Mouse (Mus musculus): ENCODE data around the gene Clybl.

Clybl gene

GRCm38 (mm10) chr14:122181078-122181814 is at the start of gene Clybl:
Clybl (plus strand) TSS chr14:122181704.
- DNase-seq (ENCODE audit: low read depth, low spot score) = peak; percentile 81

GRCm38 (mm10) chr14:122136368-122136928 is 45.1 kb upstream of the Clybl start:
- DNase-seq (ENCODE audit: low read depth, low spot score) = no peak

GRCm38 (mm10) chr14:122137234-122137633 is 44.3 kb upstream of the Clybl start:
- DNase-seq (ENCODE audit: low read depth, low spot score) = no peak

- DNase-seq (ENCODE audit: low read depth, low spot score) = no peak
Observed at GRCm38 (mm10) chr14:122140126-122140525, 41.4 kb upstream of the Clybl start.

- no peak for DNase-seq (ENCODE audit: low read depth, low spot score)
Observed at GRCm38 (mm10) chr14:122143585-122144269, 37.8 kb upstream of the Clybl start.

- DNase-seq (ENCODE audit: low read depth, low spot score) = no peak
Observed at GRCm38 (mm10) chr14:122145374-122145773, 36.1 kb upstream of the Clybl start.

GRCm38 (mm10) chr14:122150616-122151015 is 30.9 kb upstream of the Clybl start:
- DNase-seq (ENCODE audit: low read depth, low spot score) = no peak

- no peak for DNase-seq (ENCODE audit: low read depth, low spot score)
Observed at GRCm38 (mm10) chr14:122157738-122158137, 23.8 kb upstream of the Clybl start.

- DNase-seq (ENCODE audit: low read depth, low spot score) = no peak
Observed at GRCm38 (mm10) chr14:122160916-122161315, 20.6 kb upstream of the Clybl start.

GRCm38 (mm10) chr14:122168912-122169311 is 12.6 kb upstream of the Clybl start:
- no peak for DNase-seq (ENCODE audit: low read depth, low spot score)

GRCm38 (mm10) chr14:122170202-122170781 is 11.2 kb upstream of the Clybl start:
- DNase-seq (ENCODE audit: low read depth, low spot score) = no peak

GRCm38 (mm10) chr14:122171031-122171430 is 10.5 kb upstream of the Clybl start:
- DNase-seq (ENCODE audit: low read depth, low spot score) = no peak

GRCm38 (mm10) chr14:122176263-122176798 is 5.2 kb upstream of the Clybl start:
- DNase-seq (ENCODE audit: low read depth, low spot score) = no peak

- DNase-seq (ENCODE audit: low read depth, low spot score) = no peak
Observed at GRCm38 (mm10) chr14:122179262-122179661, 2.2 kb upstream of the Clybl start.

GRCm38 (mm10) chr14:122181815-122182157 is 282 bp downstream of the Clybl start:
- DNase-seq (ENCODE audit: low read depth, low spot score) = no peak

GRCm38 (mm10) chr14:122182220-122182619 is 716 bp downstream of the Clybl start:
- DNase-seq (ENCODE audit: low read depth, low spot score) = no peak

- DNase-seq (ENCODE audit: low read depth, low spot score) = peak; percentile 64
Observed at GRCm38 (mm10) chr14:122183974-122184373, 2.5 kb downstream of the Clybl start.

GRCm38 (mm10) chr14:122188250-122188649 is 6.7 kb downstream of the Clybl start:
- no peak for DNase-seq (ENCODE audit: low read depth, low spot score)

GRCm38 (mm10) chr14:122189901-122190300 is 8.4 kb downstream of the Clybl start:
- DNase-seq (ENCODE audit: low read depth, low spot score) = no peak

- DNase-seq (ENCODE audit: low read depth, low spot score) = no peak
Observed at GRCm38 (mm10) chr14:122190527-122190926, 9.0 kb downstream of the Clybl start.

- DNase-seq (ENCODE audit: low read depth, low spot score) = no peak
Observed at GRCm38 (mm10) chr14:122190941-122191510, 9.5 kb downstream of the Clybl start.

- no peak for DNase-seq (ENCODE audit: low read depth, low spot score)
Observed at GRCm38 (mm10) chr14:122194630-122195029, 13.1 kb downstream of the Clybl start.
